Mouse (Mus musculus) ovary, adult 10 weeks (tissue): ENCODE data around the gene Gm1043. TPM values are rescaled to one million over a fixed set of nuclear protein-coding genes. Genes with fewer than 3 reads are reported as not detected.

Experiments used
- polyA plus RNA-seq: library from polyadenylated mRNA; stranded (reverse); fragments of 350-450 nt; fragmentation: Illumina TruSeq; extraction: RNeasy Lipid Tissue Mini Kit (QIAGEN cat#74804); gene quantifications from one replicate; pipeline ENCODE4 v1.2.3, GENCODE M21; 2014

Gm1043 gene
- not detected for polyA plus RNA-seq

GRCm38 (mm10) chr5:37085241-37085640, at the start of gene Gm1043:
TSS of gene Gm1043 (plus strand) at chr5:37085370.

GRCm38 (mm10) chr5:37241651-37242151, 156.5 kb downstream of the Gm1043 start, which contains the start of gene Crmp1:
TSS of gene Crmp1 (plus strand) at chr5:37241940.

Other genes with a start within 250 kb of the Gm1043 start
- gene Ppp2r2c, start 216.9 kb upstream of the Gm1043 start, polyA plus RNA-seq: 5.4 TPM
- gene Wfs1, start 96.2 kb upstream of the Gm1043 start, polyA plus RNA-seq: 2.8 TPM
- 0.20 TPM for gene Crmp1, start 156.6 kb downstream of the Gm1043 start, polyA plus RNA-seq